Mouse (Mus musculus) erythroblast, embryonic 14.5 days (primary cell): ENCODE measurements around the gene Thnsl2.

Experiments
- GATA1 ChIP-seq: IDR thresholded peaks from 2 replicates; pipeline ENCODE4 v1.6.1; 2012; ENCODE audit warnings: low read length, inconsistent platforms, mixed read lengths
- TAL1 ChIP-seq: IDR thresholded peaks from 3 replicates; pipeline ENCODE4 v1.6.1; 2012; ENCODE audit warnings: low read length, inconsistent platforms, mixed read lengths

DNA sequence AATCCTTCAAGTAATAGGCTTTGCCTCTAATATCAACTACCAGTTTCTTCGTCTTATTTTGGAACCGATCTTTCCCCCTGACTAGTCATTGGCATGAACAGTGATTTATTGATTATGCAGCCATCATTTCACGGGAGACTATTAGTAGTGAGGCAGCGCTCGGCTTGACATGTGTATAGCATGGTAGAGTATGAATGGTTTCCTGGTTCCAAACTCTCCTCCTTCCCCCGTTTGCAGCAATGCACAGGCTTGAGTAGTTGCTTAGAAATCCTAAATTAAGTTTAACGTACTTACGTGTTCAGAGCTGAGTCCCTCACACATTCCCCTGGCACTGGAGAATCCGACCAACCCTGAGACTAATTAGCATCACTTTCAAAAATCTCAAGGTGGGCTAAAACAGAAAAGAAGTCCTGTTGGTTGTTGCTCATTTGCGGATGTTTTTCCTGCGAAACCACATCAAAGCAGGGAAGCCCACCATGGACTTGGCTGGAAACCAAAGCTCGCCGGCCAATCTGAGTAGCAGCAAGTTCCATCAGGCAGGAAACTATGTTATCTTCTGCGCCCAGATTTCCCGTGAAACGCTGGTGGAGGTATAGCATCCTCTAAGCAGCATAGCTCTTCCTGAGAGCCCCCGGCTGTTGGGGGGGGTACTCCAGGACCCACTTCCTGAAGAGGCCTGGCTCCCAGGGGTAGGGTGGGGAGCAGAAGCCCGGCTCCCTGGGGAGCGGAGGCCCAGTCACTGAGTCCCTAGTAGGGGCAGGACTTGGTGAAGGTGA, 37.9 kb downstream of the Thnsl2 start:
- TF ChIP-seq GATA1 (no peak), TAL1 (no peak)
